Mouse (Mus musculus): ENCODE measurements at regions not wholly inside any gene's neighbourhood (a gene's known extent, or its start where the extent isn't known, plus 50 kb on each side); places are given as distances from the start of the nearest gene placed in this dataset.
A peak's percentile ranks its signal among the peaks of the same experiment; 100 is the strongest.

GRCm38 (mm10) chr10:92325284-92325989 is 396.8 kb downstream of the Nedd1 start:
- Histone ChIP-seq H3ac (ENCODE audit: control insufficient read depth, insufficient read length) (no peak overlapping the region), H3K27me3 (ENCODE audit: control insufficient read depth, insufficient read depth, insufficient read length) (no peaks in the 10 kb centered on the region), H3K79me2 (ENCODE audit: control insufficient read depth, insufficient read depth) (no peaks in the 10 kb centered on the region), H3K36me3 (ENCODE audit: control insufficient read depth, insufficient read depth) (no peaks in the 10 kb centered on the region), H3K4me2 (ENCODE audit: low read depth) (no peak overlapping the region), H3K4me3 (no peak overlapping the region)
- TF ChIP-seq REST (IDR thresholded peaks at IDR 0.05; ENCODE audit: insufficient read depth, insufficient read length), result no peak
- TF ChIP-seq SRF (IDR thresholded peaks at IDR 0.05; ENCODE audit: control insufficient read depth, insufficient read length, low read depth), result no peak
- TF ChIP-seq E2F4 (IDR thresholded peaks at IDR 0.05; ENCODE audit: insufficient read depth), result no peak
- no peak for TF ChIP-seq POLR2A (IDR thresholded peaks at IDR 0.05; ENCODE audit: insufficient read length, low read depth)
- TF ChIP-seq CEBPB (IDR thresholded peaks at IDR 0.05; ENCODE audit: insufficient read depth, poor library complexity, severe bottlenecking), result no peak
- TF ChIP-seq MYOG (IDR thresholded peaks at IDR 0.05; ENCODE audit: control insufficient read depth in 1 of 3, insufficient read depth in 1 of 3, insufficient read length in 2 of 3, low read depth in 2 of 3), result no peak
- no peak for TF ChIP-seq TCF3 (IDR thresholded peaks at IDR 0.05; ENCODE audit: insufficient read length, low read depth)
- no peak for TF ChIP-seq USF1 (IDR thresholded peaks at IDR 0.05; ENCODE audit: low read depth)
- TF ChIP-seq TCF12 (IDR thresholded peaks at IDR 0.05; ENCODE audit: insufficient read depth, poor library complexity, severe bottlenecking), result no peak
- no peak for TF ChIP-seq POLR2AphosphoS2 (IDR thresholded peaks at IDR 0.05; ENCODE audit: insufficient read length, low read depth)

GRCm38 (mm10) chr10:92314606-92315005 is 407.6 kb downstream of the Nedd1 start:
- H3K4me2 ChIP-seq (ENCODE audit: low read depth), result no peak overlapping the region
- no peak overlapping the region for H3ac ChIP-seq (ENCODE audit: control insufficient read depth, insufficient read length)
- no peak for TF ChIP-seq REST (IDR thresholded peaks at IDR 0.05; ENCODE audit: insufficient read depth, insufficient read length)
- no peak for TF ChIP-seq POLR2AphosphoS2 (IDR thresholded peaks at IDR 0.05; ENCODE audit: insufficient read length, low read depth)
- no peak for TF ChIP-seq CEBPB (IDR thresholded peaks at IDR 0.05; ENCODE audit: insufficient read depth, poor library complexity, severe bottlenecking)
- no peak for TF ChIP-seq TCF12 (IDR thresholded peaks at IDR 0.05; ENCODE audit: insufficient read depth, poor library complexity, severe bottlenecking)
- no peak for TF ChIP-seq MYOG (IDR thresholded peaks at IDR 0.05; ENCODE audit: control insufficient read depth in 1 of 3, insufficient read depth in 1 of 3, insufficient read length in 2 of 3, low read depth in 2 of 3)
- TF ChIP-seq USF1 (IDR thresholded peaks at IDR 0.05; ENCODE audit: low read depth), result no peak
- TF ChIP-seq SRF (IDR thresholded peaks at IDR 0.05; ENCODE audit: control insufficient read depth, insufficient read length, low read depth), result no peak
- TF ChIP-seq MAX (IDR thresholded peaks at IDR 0.05; ENCODE audit: low read depth), result no peak
- TF ChIP-seq TCF3 (IDR thresholded peaks at IDR 0.05; ENCODE audit: insufficient read length, low read depth), result no peak
- H3K27me3 ChIP-seq (ENCODE audit: control insufficient read depth, insufficient read depth, insufficient read length), result no peaks in the 10 kb centered on the region
- no peaks in the 10 kb centered on the region for H3K36me3 ChIP-seq (ENCODE audit: control insufficient read depth, insufficient read depth)
- H3K4me3 ChIP-seq, result no peak overlapping the region
- H3K79me2 ChIP-seq (ENCODE audit: control insufficient read depth, insufficient read depth), result no peaks in the 10 kb centered on the region

GRCm38 (mm10) chr10:92312278-92312677 is 409.9 kb downstream of the Nedd1 start:
- Histone ChIP-seq H3K27me3 (ENCODE audit: control insufficient read depth, insufficient read depth, insufficient read length) (no peaks in the 10 kb centered on the region), H3K4me3 (no peak overlapping the region), H3K36me3 (ENCODE audit: control insufficient read depth, insufficient read depth) (no peaks in the 10 kb centered on the region), H3K79me2 (ENCODE audit: control insufficient read depth, insufficient read depth) (no peaks in the 10 kb centered on the region), H3K4me2 (ENCODE audit: low read depth) (no peak overlapping the region), H3ac (ENCODE audit: control insufficient read depth, insufficient read length) (no peak overlapping the region)
- no peak for TF ChIP-seq CEBPB (IDR thresholded peaks at IDR 0.05; ENCODE audit: insufficient read depth, poor library complexity, severe bottlenecking)
- no peak for TF ChIP-seq REST (IDR thresholded peaks at IDR 0.05; ENCODE audit: insufficient read depth, insufficient read length)
- no peak for TF ChIP-seq TCF3 (IDR thresholded peaks at IDR 0.05; ENCODE audit: insufficient read length, low read depth)
- TF ChIP-seq POLR2AphosphoS2 (IDR thresholded peaks at IDR 0.05; ENCODE audit: insufficient read length, low read depth), result no peak
- no peak for TF ChIP-seq MYOG (IDR thresholded peaks at IDR 0.05; ENCODE audit: control insufficient read depth in 1 of 3, insufficient read depth in 1 of 3, insufficient read length in 2 of 3, low read depth in 2 of 3)
- TF ChIP-seq TCF12 (IDR thresholded peaks at IDR 0.05; ENCODE audit: insufficient read depth, poor library complexity, severe bottlenecking), result no peak
- no peak for TF ChIP-seq MAX (IDR thresholded peaks at IDR 0.05; ENCODE audit: low read depth)
- TF ChIP-seq POLR2A (IDR thresholded peaks at IDR 0.05; ENCODE audit: insufficient read length, low read depth), result no peak
- TF ChIP-seq MYOD1 (IDR thresholded peaks at IDR 0.05; ENCODE audit: control insufficient read depth in 1 of 3, insufficient read length in 2 of 3, low read depth in 2 of 3), result no peak
- TF ChIP-seq USF1 (IDR thresholded peaks at IDR 0.05; ENCODE audit: low read depth), result no peak
- no peak for TF ChIP-seq SRF (IDR thresholded peaks at IDR 0.05; ENCODE audit: control insufficient read depth, insufficient read length, low read depth)
- no peak for TF ChIP-seq E2F4 (IDR thresholded peaks at IDR 0.05; ENCODE audit: insufficient read depth)

GRCm38 (mm10) chr10:92308643-92309042 is 413.6 kb downstream of the Nedd1 start:
- Histone ChIP-seq H3K79me2 (ENCODE audit: control insufficient read depth, insufficient read depth) (no peaks in the 10 kb centered on the region), H3K4me2 (ENCODE audit: low read depth) (no peak overlapping the region)

DNA sequence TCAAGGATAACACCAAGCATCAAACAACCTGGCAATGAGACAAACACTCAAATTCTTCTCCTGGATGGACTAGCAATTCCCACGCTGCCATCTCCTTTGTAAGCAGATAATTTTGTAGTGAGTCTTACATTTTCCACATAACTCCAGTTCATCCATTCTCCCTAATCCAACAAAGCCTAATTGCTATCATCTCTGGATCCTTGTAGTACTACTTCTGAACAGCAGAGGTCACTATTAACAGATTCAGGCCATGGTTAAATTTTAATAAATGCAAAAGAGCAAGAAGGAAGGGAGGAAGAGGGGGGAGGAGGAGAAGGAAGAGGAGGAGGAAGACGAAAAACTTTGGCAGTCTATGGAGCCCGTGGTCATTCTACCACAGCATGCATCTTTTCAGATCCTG is 414.4 kb downstream of the Nedd1 start:
- no peaks in the 10 kb centered on the region for H3K36me3 ChIP-seq (ENCODE audit: control insufficient read depth, insufficient read depth)
- no peak overlapping the region for H3K4me2 ChIP-seq (ENCODE audit: low read depth)
- H3K79me2 ChIP-seq (ENCODE audit: control insufficient read depth, insufficient read depth), result no peaks in the 10 kb centered on the region
- TF ChIP-seq POLR2A (IDR thresholded peaks at IDR 0.05; ENCODE audit: insufficient read length, low read depth) (no peak), SRF (IDR thresholded peaks at IDR 0.05; ENCODE audit: control insufficient read depth, insufficient read length, low read depth) (no peak), CEBPB (IDR thresholded peaks at IDR 0.05; ENCODE audit: insufficient read depth, poor library complexity, severe bottlenecking) (no peak), USF1 (IDR thresholded peaks at IDR 0.05; ENCODE audit: low read depth) (no peak), TCF12 (IDR thresholded peaks at IDR 0.05; ENCODE audit: insufficient read depth, poor library complexity, severe bottlenecking) (no peak), MYOD1 (IDR thresholded peaks at IDR 0.05; ENCODE audit: control insufficient read depth in 1 of 3, insufficient read length in 2 of 3, low read depth in 2 of 3) (no peak), MYOG (IDR thresholded peaks at IDR 0.05; ENCODE audit: control insufficient read depth in 1 of 3, insufficient read depth in 1 of 3, insufficient read length in 2 of 3, low read depth in 2 of 3) (no peak), REST (IDR thresholded peaks at IDR 0.05; ENCODE audit: insufficient read depth, insufficient read length) (no peak), POLR2AphosphoS2 (IDR thresholded peaks at IDR 0.05; ENCODE audit: insufficient read length, low read depth) (no peak), E2F4 (IDR thresholded peaks at IDR 0.05; ENCODE audit: insufficient read depth) (no peak), MAX (IDR thresholded peaks at IDR 0.05; ENCODE audit: low read depth) (no peak)
- H3K27me3 ChIP-seq (ENCODE audit: control insufficient read depth, insufficient read depth, insufficient read length), result no peaks in the 10 kb centered on the region
- no peak overlapping the region for H3ac ChIP-seq (ENCODE audit: control insufficient read depth, insufficient read length)
- no peak overlapping the region for H3K4me3 ChIP-seq

More at GRCm38 (mm10) chr10:92308643-92309042, 413.6 kb downstream of the Nedd1 start:
- Histone ChIP-seq H3K27me3 (ENCODE audit: control insufficient read depth, insufficient read depth, insufficient read length) (no peaks in the 10 kb centered on the region), H3ac (ENCODE audit: control insufficient read depth, insufficient read length) (no peak overlapping the region), H3K4me3 (no peak overlapping the region), H3K36me3 (ENCODE audit: control insufficient read depth, insufficient read depth) (no peaks in the 10 kb centered on the region)
- TF ChIP-seq CEBPB (IDR thresholded peaks at IDR 0.05; ENCODE audit: insufficient read depth, poor library complexity, severe bottlenecking), result peak; percentile 78
- TF ChIP-seq MAX (IDR thresholded peaks at IDR 0.05; ENCODE audit: low read depth), result no peak

Data from myocyte (in vitro differentiated cells).